Mouse (Mus musculus): Measurements from ENCODE around the gene Blzf1. TPM values are rescaled to one million over a fixed set of nuclear protein-coding genes. Genes with fewer than 3 reads are reported as not detected.

The Blzf1 gene
- polyA plus RNA-seq, 1 experiment from 2014 or later, result 30.3 TPM

DNA sequence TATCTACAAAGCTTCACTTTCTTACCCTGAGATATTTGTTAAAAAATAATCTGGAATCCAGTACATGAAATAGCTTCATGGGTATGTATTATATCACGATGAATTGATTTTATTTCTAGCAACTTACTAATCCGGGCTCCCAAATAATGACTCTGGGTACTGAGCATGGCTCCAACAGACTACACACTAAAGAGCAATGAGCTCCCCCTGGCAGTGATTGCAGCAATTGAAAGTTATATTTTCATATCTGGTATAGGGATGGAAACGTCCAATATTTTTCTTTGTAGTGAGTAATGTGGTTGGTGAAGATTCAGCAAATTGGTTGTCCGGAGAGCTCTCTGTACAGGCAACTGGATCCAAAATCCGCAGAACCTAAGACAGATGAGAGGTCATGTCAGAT is 15.2 kb downstream of the Blzf1 start:
- no peaks in the 10 kb centered on the region for H3K27me3 ChIP-seq
- H3K27ac ChIP-seq (replicated peaks), result no peak overlapping the region
- no peak for ATAC-seq (ENCODE audit: low FRiP score, low read depth)
- 93% methylated on average over 5 of the region's 5 CpGs for WGBS
- H3K9ac ChIP-seq, result no peak overlapping the region
- H3K9me3 ChIP-seq, result no peaks in the 10 kb centered on the region
- H3K4me2 ChIP-seq, result no peak overlapping the region
- H3K4me1 ChIP-seq (replicated peaks), result no peaks in the 10 kb centered on the region
- H3K36me3 ChIP-seq, result peaks cover 50% of the 10 kb centered on the region
- no peak overlapping the region for H3K4me3 ChIP-seq

DNA sequence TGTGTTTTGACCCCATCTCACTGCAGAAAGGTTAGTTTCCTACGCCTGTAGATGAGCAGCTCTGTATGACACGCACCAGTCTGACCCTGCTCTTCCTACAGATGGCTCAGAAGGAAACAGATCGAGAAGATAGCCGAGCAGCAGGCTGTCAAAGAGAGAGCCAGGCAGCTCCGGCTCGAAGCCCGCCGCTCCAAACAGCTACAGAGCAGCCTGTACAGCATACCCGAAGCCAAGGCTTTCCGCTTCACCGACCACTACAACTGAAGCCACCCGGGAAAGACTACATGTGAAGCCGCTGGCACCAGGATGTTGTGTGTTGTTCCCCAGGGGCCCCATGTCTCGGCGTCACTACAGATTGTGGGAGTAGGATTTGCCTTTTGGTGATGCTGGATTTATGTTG is 19.9 kb downstream of the Blzf1 start:
- H3K9ac ChIP-seq, result no peak overlapping the region
- peak; percentile 34; the same call in 1 of the 2 replicates for ATAC-seq (ENCODE audit: low FRiP score, low read depth)
- WGBS, result 52% methylated on average over 15 of the region's 15 CpGs

DNA sequence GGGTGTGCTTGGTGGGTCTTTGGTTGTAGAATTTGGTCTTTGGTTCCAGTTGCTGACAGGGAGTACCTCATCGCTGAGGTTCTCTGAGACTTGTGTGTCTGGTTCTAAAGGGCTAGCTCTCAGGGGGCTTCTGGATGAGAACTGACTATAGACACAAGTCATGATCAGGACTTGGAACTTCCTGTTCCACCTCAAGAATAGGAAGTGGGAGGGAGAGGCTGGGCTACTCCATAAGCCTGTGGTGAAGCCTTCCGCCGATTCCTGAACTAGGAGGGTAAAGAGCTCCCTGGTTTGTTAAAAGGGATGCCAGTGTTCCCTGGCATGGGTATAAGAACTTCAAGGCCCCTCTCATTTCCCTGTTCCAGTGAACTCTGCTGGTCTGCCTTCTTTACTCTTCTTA is 23.3 kb downstream of the Blzf1 start:
- H3K4me1 ChIP-seq (replicated peaks), result no peaks in the 10 kb centered on the region
- H3K27me3 ChIP-seq, result no peaks in the 10 kb centered on the region
- H3K27ac ChIP-seq (replicated peaks), result no peak overlapping the region
- ATAC-seq (ENCODE audit: low FRiP score, low read depth), result no peak
- H3K36me3 ChIP-seq, result peaks cover 16% of the 10 kb centered on the region; the same call in 1 of the 2 replicates
- H3K9me3 ChIP-seq, result no peaks in the 10 kb centered on the region
- no peak overlapping the region for H3K9ac ChIP-seq
- H3K4me2 ChIP-seq, result no peak overlapping the region
- H3K4me3 ChIP-seq, result no peak overlapping the region
- 93% methylated on average over 3 of the region's 3 CpGs for WGBS

More for the DNA sequence above, 19.9 kb downstream of the Blzf1 start:
- H3K36me3 ChIP-seq, result peaks cover 27% of the 10 kb centered on the region
- no peak overlapping the region for H3K4me3 ChIP-seq
- H3K4me2 ChIP-seq, result no peak overlapping the region
- H3K4me1 ChIP-seq (replicated peaks), result no peaks in the 10 kb centered on the region
- no peak overlapping the region for H3K27ac ChIP-seq (replicated peaks)
- no peaks in the 10 kb centered on the region for H3K27me3 ChIP-seq
- H3K9me3 ChIP-seq, result no peaks in the 10 kb centered on the region

DNA sequence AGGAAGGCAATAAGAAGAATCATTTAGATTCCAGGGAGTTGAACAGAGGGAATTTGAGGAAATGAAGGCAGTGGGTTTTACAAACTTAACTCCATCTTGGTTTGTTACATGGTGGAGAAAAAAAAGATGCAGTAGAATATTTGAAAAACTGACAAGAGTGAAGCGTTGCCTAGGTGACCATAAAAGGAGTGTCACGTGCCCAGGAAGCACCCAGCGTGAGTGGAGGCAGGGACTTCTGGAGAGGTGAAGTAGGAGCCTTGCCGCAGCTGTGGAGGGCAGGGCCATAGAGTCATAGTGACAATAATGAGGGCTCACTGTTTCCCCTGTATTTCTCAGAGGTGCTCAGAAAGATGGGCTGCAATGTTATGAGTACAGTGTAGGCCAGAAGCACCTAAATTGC is 28.0 kb downstream of the Blzf1 start:
- Histone ChIP-seq H3K9me3 (no peaks in the 10 kb centered on the region), H3K27ac (replicated peaks) (no peak overlapping the region), H3K4me1 (replicated peaks) (no peaks in the 10 kb centered on the region), H3K9ac (no peak overlapping the region), H3K4me3 (no peak overlapping the region), H3K27me3 (no peaks in the 10 kb centered on the region), H3K36me3 (0 out of 2 replicates have a peak, but pooled peaks cover 9% of the 10 kb centered on the region), H3K4me2 (no peak overlapping the region)
- WGBS, result 71% methylated on average over 4 of the region's 4 CpGs
- ATAC-seq (ENCODE audit: low FRiP score, low read depth), result no peak

DNA sequence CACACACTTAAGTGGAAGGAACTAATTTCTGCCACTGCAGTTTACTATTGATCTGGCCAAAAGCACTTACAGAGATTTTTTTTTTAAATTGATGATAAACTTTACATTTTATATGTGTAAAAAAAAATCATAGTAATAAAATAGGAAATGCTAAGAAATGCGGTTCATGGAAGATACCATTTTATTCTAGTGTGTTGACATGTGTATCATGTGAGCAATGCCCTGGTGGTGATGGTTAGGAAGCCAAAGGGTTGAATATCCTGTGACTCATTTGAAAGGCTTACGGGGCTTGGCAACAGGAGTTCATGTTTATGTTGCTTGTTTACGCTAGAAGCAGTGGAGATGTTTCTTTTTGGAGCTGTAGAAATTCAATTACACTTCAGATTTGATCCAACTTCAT is 30.7 kb downstream of the Blzf1 start:
- WGBS, result 92% methylated on average over 3 of the region's 3 CpGs
- Histone ChIP-seq H3K4me1 (replicated peaks) (no peaks in the 10 kb centered on the region), H3K9ac (no peak overlapping the region), H3K4me2 (no peak overlapping the region), H3K9me3 (no peaks in the 10 kb centered on the region), H3K4me3 (no peak overlapping the region), H3K36me3 (0 out of 2 replicates have a peak, but pooled peaks cover 9% of the 10 kb centered on the region), H3K27ac (replicated peaks) (no peak overlapping the region), H3K27me3 (no peaks in the 10 kb centered on the region)
- ATAC-seq (ENCODE audit: low FRiP score, low read depth), result no peak

DNA sequence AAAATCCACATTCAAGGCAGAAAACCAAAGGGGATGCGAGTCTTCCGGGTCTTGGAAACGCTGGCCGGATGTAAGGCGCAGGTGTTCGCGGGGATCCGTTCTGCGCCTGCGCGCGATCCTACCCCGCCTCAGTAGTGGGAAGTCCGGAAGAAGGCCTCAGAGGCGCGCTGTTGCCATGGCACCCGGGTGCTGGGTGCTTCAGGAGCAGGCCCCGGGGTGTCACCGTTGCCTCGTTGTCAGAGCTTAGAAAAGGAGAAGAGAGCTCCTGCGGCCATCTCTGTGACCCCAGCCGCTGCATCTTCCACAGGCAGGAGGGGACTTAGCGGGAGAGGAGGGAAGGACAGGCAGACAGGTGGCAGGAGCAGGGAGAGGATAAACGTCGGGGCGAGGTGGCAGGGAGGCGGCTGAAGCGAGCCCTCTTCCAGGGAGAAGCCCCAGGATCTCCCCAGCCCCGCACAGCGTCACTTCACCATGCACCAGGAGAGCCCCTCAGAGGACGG is 31.8 kb downstream of the Blzf1 start, which contains the start of gene Ccdc181:
TSS of gene Ccdc181 (plus strand) at position 131 of the 500 bp plus-strand sequence.
- WGBS, result under 1% methylated on average over 31 of the region's 31 CpGs
- Histone ChIP-seq H3K36me3 (0 out of 2 replicates have a peak, but pooled peaks cover 3% of the 10 kb centered on the region), H3K27me3 (no peaks in the 10 kb centered on the region), H3K4me1 (replicated peaks) (no peaks in the 10 kb centered on the region), H3K4me3 (peak within 1 kb of the TSS; percentile 52), H3K4me2 (peak within 1 kb of the TSS; percentile 76), H3K9me3 (no peaks in the 10 kb centered on the region), H3K9ac (peak within 1 kb of the TSS; percentile 57), H3K27ac (replicated peaks) (peak within 1 kb of the TSS; percentile 79)
- peak; percentile 100 for ATAC-seq (ENCODE audit: low FRiP score, low read depth)

DNA sequence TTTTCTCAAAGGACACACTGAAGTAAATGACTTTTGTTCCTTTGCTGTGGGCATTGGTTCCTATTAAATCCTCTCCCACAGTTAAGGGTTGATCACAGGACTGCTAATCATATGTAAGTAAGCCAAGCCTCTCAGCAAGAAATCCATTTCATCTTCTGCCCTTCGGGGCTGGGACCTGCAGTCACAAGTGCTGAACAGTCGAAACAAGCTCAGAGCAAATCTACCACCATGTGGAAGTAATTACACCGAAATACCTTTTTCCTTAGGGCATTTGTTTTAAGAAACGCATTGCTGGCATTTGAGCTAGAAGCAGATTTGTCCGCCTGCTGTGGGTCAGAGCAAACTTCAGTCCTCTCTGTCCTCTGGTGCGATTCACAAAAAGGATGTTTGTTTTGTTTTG is 33.6 kb downstream of the Blzf1 start:
- H3K27me3 ChIP-seq, result no peaks in the 10 kb centered on the region
- no peaks in the 10 kb centered on the region for H3K9me3 ChIP-seq
- H3K27ac ChIP-seq (replicated peaks), result no peak overlapping the region
- H3K4me1 ChIP-seq (replicated peaks), result no peaks in the 10 kb centered on the region
- H3K36me3 ChIP-seq, result no peaks in the 10 kb centered on the region
- no peak overlapping the region for H3K4me3 ChIP-seq
- H3K4me2 ChIP-seq, result no peak overlapping the region
- 79% methylated on average over 6 of the region's 6 CpGs for WGBS
- no peak for ATAC-seq (ENCODE audit: low FRiP score, low read depth)
- no peak overlapping the region for H3K9ac ChIP-seq

DNA sequence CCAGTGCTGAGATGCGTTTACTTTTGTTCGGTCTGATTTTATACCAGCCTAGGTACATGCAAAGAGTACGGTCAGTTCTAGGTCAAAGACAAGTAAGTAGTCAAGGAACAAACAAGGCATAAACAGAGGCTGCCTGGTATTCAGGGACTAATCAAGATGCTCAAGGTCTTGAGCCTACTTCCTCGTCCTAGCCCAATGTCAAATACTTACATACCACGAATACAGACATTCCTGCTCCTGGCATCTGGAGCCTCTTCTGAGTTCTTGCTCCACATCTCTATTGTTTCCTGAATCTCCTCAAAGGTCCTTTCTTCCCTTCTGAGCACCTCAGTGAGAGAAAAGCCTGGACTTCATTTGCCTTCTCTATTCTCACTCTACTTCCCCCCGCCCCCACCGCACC is 36.3 kb downstream of the Blzf1 start:
- Histone ChIP-seq H3K27me3 (no peaks in the 10 kb centered on the region), H3K36me3 (no peaks in the 10 kb centered on the region), H3K9me3 (no peaks in the 10 kb centered on the region), H3K4me3 (no peak overlapping the region), H3K4me2 (no peak overlapping the region), H3K27ac (replicated peaks) (no peak overlapping the region), H3K4me1 (replicated peaks) (no peaks in the 10 kb centered on the region), H3K9ac (no peak overlapping the region)
- 91% methylated on average over 7 of the region's 7 CpGs for WGBS
- ATAC-seq (ENCODE audit: low FRiP score, low read depth), result no peak

DNA sequence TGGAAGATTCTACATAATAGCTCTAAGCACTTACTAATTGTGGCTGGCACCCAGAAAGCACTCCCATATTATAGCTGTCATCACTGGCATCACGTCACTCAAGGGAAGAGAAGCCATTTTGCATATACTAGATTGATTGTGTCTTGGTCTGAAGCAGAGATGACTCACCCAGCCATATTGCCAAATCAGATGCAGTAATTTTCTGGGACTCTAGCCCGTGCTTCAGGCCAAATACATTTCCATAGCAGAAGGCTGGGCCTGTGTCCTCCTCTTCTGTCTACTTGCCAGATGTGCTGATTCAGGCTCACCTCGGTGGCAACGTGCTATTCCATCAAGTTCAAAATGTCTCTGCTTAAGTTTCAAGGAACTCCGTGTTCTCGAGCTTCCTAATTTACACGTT is 45.7 kb downstream of the Blzf1 start:
- no peaks in the 10 kb centered on the region for H3K9me3 ChIP-seq
- no peaks in the 10 kb centered on the region for H3K4me1 ChIP-seq (replicated peaks)
- WGBS, result 89% methylated on average over 7 of the region's 7 CpGs
- H3K27ac ChIP-seq (replicated peaks), result no peak overlapping the region
- H3K36me3 ChIP-seq, result peaks cover 32% of the 10 kb centered on the region
- no peak overlapping the region for H3K4me2 ChIP-seq
- H3K9ac ChIP-seq, result no peak overlapping the region
- H3K27me3 ChIP-seq, result no peaks in the 10 kb centered on the region
- H3K4me3 ChIP-seq, result no peak overlapping the region
- no peak for ATAC-seq (ENCODE audit: low FRiP score, low read depth)

DNA sequence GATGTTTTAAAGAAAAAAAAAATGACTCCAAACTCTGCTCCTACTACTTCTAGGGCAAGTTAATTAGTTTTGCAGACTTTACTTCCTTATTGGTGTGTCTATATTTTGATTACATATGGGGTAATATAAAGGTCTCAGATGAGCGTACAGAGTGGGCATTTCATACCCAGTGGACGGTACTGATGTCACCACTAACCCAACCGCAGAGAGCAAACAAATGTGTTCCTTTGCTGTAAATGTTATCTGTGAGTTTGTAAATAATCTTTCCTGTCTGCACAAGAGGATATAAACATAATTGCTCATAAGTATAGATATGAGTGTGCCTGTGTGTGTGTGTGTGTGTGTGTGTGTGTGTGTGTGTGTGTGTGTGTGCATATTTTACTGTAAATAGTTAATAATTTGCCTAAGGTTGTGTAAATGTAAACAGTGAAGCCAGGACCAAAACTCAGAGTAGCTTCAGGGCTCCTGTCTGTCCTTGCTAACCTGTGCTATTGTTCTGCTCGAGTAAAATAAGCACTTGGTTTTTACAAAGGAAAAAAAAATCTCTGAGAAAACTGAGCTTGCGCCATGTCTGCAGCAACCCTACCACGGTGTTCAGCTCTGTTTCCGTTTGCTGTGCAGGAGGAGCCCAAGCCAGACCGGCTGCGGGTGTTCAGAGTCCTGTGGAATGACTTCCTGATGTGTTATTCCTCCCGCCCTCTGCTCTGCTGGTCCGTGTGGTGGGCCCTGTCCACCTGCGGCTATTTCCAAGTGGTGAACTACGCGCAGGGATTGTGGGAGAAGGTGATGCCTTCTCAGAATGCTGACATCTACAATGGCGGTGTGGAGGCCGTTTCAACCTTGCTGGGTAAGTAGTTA is 46.9 kb downstream of the Blzf1 start:
- Histone ChIP-seq H3K4me1 (replicated peaks) (no peaks in the 10 kb centered on the region), H3K27me3 (no peaks in the 10 kb centered on the region), H3K9ac (no peak overlapping the region), H3K36me3 (peaks cover 32% of the 10 kb centered on the region), H3K9me3 (no peaks in the 10 kb centered on the region), H3K4me2 (no peak overlapping the region), H3K4me3 (no peak overlapping the region), H3K27ac (replicated peaks) (no peak overlapping the region)
- 89% methylated on average over 16 of the region's 16 CpGs for WGBS
- ATAC-seq (ENCODE audit: low FRiP score, low read depth), result no peak

DNA sequence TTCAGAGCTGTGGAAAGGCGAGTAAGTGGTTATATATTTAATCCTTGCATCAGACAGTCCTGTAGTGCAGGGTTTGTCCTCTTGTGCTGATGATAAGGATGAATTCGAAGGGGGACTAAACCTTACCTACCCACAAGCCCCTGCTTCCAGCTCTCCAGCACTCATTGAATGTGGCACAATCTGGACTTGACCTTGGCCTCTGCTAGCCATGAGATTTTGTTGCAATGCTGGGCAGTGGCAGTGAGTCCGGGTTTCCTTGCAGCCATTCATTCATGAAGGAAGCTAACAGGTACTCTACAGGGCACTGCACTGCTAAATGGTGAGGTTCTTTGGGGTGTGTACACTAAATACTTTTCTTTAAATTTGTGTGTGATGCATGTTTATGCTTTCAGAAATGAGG is 52.5 kb downstream of the Blzf1 start:
- Histone ChIP-seq H3K27me3 (no peaks in the 10 kb centered on the region), H3K27ac (replicated peaks) (no peak overlapping the region), H3K9me3 (no peaks in the 10 kb centered on the region), H3K9ac (no peak overlapping the region), H3K4me2 (no peak overlapping the region), H3K4me3 (no peak overlapping the region), H3K4me1 (replicated peaks) (peaks cover 15% of the 10 kb centered on the region), H3K36me3 (peaks cover 7% of the 10 kb centered on the region; the same call in 1 of the 2 replicates)
- ATAC-seq (ENCODE audit: low FRiP score, low read depth), result no peak
- 84% methylated on average over 3 of the region's 3 CpGs for WGBS

DNA sequence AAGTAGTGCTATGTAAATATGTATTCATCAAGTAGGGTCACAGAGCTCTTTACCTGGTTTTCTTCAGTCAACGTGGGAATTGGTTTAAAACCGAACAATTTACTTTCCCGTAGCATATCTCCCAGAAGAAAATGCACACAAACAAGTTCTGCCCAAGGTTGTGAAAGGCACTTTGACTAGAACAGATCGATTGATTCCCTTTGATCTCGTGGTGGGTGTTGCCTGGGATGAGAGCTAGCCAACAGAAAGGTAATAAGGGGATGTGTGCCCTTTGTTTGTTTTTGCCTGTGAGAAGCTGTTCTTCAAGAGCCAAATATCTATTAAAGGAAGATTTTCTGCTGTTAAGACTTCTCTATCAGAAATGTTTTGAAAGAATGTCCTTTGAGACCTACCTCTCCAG is 54.7 kb downstream of the Blzf1 start:
- H3K36me3 ChIP-seq, result peaks cover 7% of the 10 kb centered on the region; the same call in 1 of the 2 replicates
- peaks cover 25% of the 10 kb centered on the region for H3K4me1 ChIP-seq (replicated peaks)
- no peak for ATAC-seq (ENCODE audit: low FRiP score, low read depth)
- H3K27ac ChIP-seq (replicated peaks), result no peak overlapping the region
- 83% methylated on average over 5 of the region's 5 CpGs for WGBS
- no peak overlapping the region for H3K4me3 ChIP-seq
- no peak overlapping the region for H3K9ac ChIP-seq
- H3K4me2 ChIP-seq, result no peak overlapping the region
- H3K27me3 ChIP-seq, result no peaks in the 10 kb centered on the region
- no peaks in the 10 kb centered on the region for H3K9me3 ChIP-seq
